Mouse (Mus musculus): ENCODE data around the gene Olfr311.

Olfr311 gene

GRCm38 (mm10) chr11:58883756-58884155, 44.7 kb downstream of the Olfr311 start:
- no peak for DNase-seq

- no peak for DNase-seq
These were observed 51.5 kb downstream of the Olfr311 start for GRCm38 (mm10) chr11:58890511-58890910.
